Mouse (Mus musculus) cerebellum, postnatal 10 days (tissue): ENCODE results near the gene Ddx3x.
"Not testable (repeated sequence)": the region's sequence is repeated elsewhere in the genome, so short reads cannot be mapped to it uniquely, and the experiment has no call there.

Source experiments
- DNase-seq, 2 experiments: peaks; one replicate each; pipeline ENCODE4 v3.0.0; 2021; ENCODE audit warnings: mixed read lengths in 2 of 2

Gene Ddx3x

GRCm38 (mm10) chrX:13280409-13281328 is at the start of gene Ddx3x:
Ddx3x (plus strand) TSS chrX:13280970.
- peak; percentile 93 to 97 for DNase-seq

- no peak for DNase-seq
Observed at GRCm38 (mm10) chrX:13231243-13231642, 49.5 kb upstream of the Ddx3x start.

- not testable (repeated sequence) for DNase-seq
Observed at GRCm38 (mm10) chrX:13232834-13233233, 47.9 kb upstream of the Ddx3x start.

- DNase-seq = no peak
Observed at GRCm38 (mm10) chrX:13233631-13234030, 47.1 kb upstream of the Ddx3x start.

- DNase-seq = no peak
Observed at GRCm38 (mm10) chrX:13234709-13235108, 46.1 kb upstream of the Ddx3x start.

- no peak for DNase-seq
Observed at GRCm38 (mm10) chrX:13236100-13236568, 44.6 kb upstream of the Ddx3x start.

- DNase-seq = peak; percentile 16 to 30
Observed at GRCm38 (mm10) chrX:13239455-13239854, 41.3 kb upstream of the Ddx3x start.

- peak in 1 of 2 experiments; percentile 14 for DNase-seq
Observed at GRCm38 (mm10) chrX:13240646-13241425, 39.9 kb upstream of the Ddx3x start.

- DNase-seq = peak; percentile 56 to 65
Observed at GRCm38 (mm10) chrX:13241426-13242319, 39.1 kb upstream of the Ddx3x start.

- peak; percentile 87 to 92 for DNase-seq
Observed at GRCm38 (mm10) chrX:13242320-13243096, 38.3 kb upstream of the Ddx3x start.

- DNase-seq = peak; percentile 40 to 51
Observed at GRCm38 (mm10) chrX:13243133-13244123, 37.3 kb upstream of the Ddx3x start.

- DNase-seq = no peak
Observed at GRCm38 (mm10) chrX:13244588-13244987, 36.2 kb upstream of the Ddx3x start.

GRCm38 (mm10) chrX:13245027-13245426 is 35.7 kb upstream of the Ddx3x start:
- no peak for DNase-seq

- DNase-seq = no peak
Observed at GRCm38 (mm10) chrX:13251683-13252082, 29.1 kb upstream of the Ddx3x start.

- no peak for DNase-seq
Observed at GRCm38 (mm10) chrX:13254273-13254672, 26.5 kb upstream of the Ddx3x start.

- no peak for DNase-seq
Observed at GRCm38 (mm10) chrX:13263356-13263755, 17.4 kb upstream of the Ddx3x start.

- no peak for DNase-seq
Observed at GRCm38 (mm10) chrX:13275519-13276137, 5.1 kb upstream of the Ddx3x start.

- DNase-seq = no peak
Observed at GRCm38 (mm10) chrX:13278996-13279395, 1.8 kb upstream of the Ddx3x start.

- DNase-seq = peak; percentile 80 to 88
Observed at GRCm38 (mm10) chrX:13280037-13280408, 747 bp upstream of the Ddx3x start.
